ENCODE assay signal across 9 mouse cellular contexts in the genomic region with DNA sequence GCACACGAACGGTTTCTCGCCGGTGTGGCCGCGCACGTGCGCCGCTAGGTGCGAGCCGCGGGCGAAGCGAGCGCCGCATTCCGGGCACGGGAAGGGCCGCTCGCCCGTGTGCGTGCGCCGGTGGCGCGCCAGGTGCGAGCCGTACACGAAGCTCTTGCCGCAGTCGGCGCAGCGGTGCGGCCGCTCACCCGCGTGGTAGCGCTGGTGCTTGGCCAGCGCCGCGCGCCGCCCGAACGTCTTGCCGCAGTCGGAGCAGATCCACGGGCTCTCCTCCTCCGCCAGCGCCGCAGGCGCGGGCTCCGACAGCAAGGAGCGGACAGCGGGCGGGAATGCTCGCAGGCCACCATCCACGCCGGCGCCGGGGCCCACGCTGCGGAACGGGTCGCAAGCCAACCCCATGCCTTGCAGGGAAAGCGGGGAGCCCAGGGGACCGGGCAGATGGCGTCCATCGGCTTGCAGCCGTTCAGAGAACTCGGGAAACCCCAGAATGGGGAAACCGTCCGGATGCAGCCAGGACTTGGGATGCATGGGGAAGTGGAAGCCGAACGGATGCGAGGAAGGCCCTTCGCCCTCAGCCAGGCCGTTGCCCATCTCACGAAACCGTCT. TPM values are rescaled to one million over a fixed set of nuclear protein-coding genes. Genes with fewer than 3 reads are reported as not detected.
A peak's percentile ranks its signal among the peaks of the same experiment; 100 is the strongest.
DNase-seq lines count a peak whose midpoint lies in the region; ATAC-seq and TF ChIP-seq lines count a peak whose summit lies in the region.
"Had no signal": no experiment of that assay in that cellular context is flagged by ENCODE, and none has a peak within 500 bp of the region (broad histone marks: within the 10 kb centered on the region; RNA-seq: fewer than 3 reads in every experiment).

No protein-coding gene starts in this region.

- peaks cover 69% of the 10 kb centered on the region for H3K27me3 ChIP-seq in kidney, embryonic 16.5 days (ENCODE audit: insufficient read depth, low read length)
- H3K27me3 ChIP-seq in forebrain, embryonic 15.5 days: peaks cover 40% of the 10 kb centered on the region
- H3K27me3 ChIP-seq in liver, embryonic 15.5 days: peaks cover 84% of the 10 kb centered on the region
- peaks cover 14% of the 10 kb centered on the region for H3K27me3 ChIP-seq in stomach, postnatal 0 days (ENCODE audit: control insufficient read depth, insufficient read depth, low read length)

- no peak for TF ChIP-seq CTCF in stomach, postnatal 0 days (IDR thresholded peaks at IDR 0.05; ENCODE audit: low read depth)

- H3K36me3 ChIP-seq in kidney, embryonic 16.5 days (ENCODE audit: insufficient read depth, low read length): 0 out of 2 replicates have a peak, but pooled peaks cover 9% of the 10 kb centered on the region
- peaks cover 57% of the 10 kb centered on the region for H3K36me3 ChIP-seq in forebrain, embryonic 15.5 days
- no peaks in the 10 kb centered on the region for H3K36me3 ChIP-seq in liver, embryonic 15.5 days (replicated peaks)
- peaks cover 12% of the 10 kb centered on the region for H3K36me3 ChIP-seq in stomach, postnatal 0 days (ENCODE audit: control insufficient read depth, insufficient read depth, low read length)

- ATAC-seq in kidney, embryonic 16.5 days (ENCODE audit: low FRiP score, low TSS enrichment): no peak; the same call in 1 of the 2 replicates
- ATAC-seq in forebrain, embryonic 15.5 days (replicated peaks): peak; percentile 42
- no peak for ATAC-seq in liver, embryonic 15.5 days (ENCODE audit: insufficient read depth)
- ATAC-seq in stomach, postnatal 0 days (ENCODE audit: low FRiP score, low TSS enrichment): no peak

- H3K9ac ChIP-seq in kidney, embryonic 16.5 days (replicated peaks; ENCODE audit: low read length): peak overlapping the region; percentile 31; the same call in 1 of the 2 replicates
- H3K9ac ChIP-seq in forebrain, embryonic 15.5 days (replicated peaks): 0 out of 2 replicates have a peak overlapping the region, but pooled peaks have one; percentile 14
- no peak overlapping the region for H3K9ac ChIP-seq in liver, embryonic 15.5 days
- no peak overlapping the region for H3K9ac ChIP-seq in stomach, postnatal 0 days (ENCODE audit: low read length)

- DNase-seq in kidney, postnatal 25 days: no peak
- peak; percentile 59 for DNase-seq in cerebellum, adult 8-10 months
- no peak for DNase-seq in stomach, postnatal 0 days (ENCODE audit: low spot score)
- no peak for DNase-seq in frontal cortex, postnatal 25 days (ENCODE audit: low spot score in 2 of 2)
- no peak for DNase-seq in kidney, adult 9 months

- no peak for TF ChIP-seq EP300 in stomach, postnatal 0 days (optimal IDR thresholded peaks at IDR 0.05)

- H3K9me3 ChIP-seq in kidney, embryonic 16.5 days (ENCODE audit: low read length): no peaks in the 10 kb centered on the region
- H3K9me3 ChIP-seq in forebrain, embryonic 15.5 days: no peaks in the 10 kb centered on the region
- no peaks in the 10 kb centered on the region for H3K9me3 ChIP-seq in liver, embryonic 15.5 days (replicated peaks)
- peaks cover 5% of the 10 kb centered on the region for H3K9me3 ChIP-seq in stomach, postnatal 0 days (ENCODE audit: control insufficient read depth, low read length)

- 4% methylated on average over 81 of the region's 81 CpGs for WGBS in kidney, embryonic 16.5 days
- WGBS in forebrain, embryonic 15.5 days: 20% methylated on average over 79 of the region's 81 CpGs
- 5% methylated on average over 81 of the region's 81 CpGs for WGBS in liver, embryonic 15.5 days (ENCODE audit: insufficient replicate concordance)
- WGBS in stomach, postnatal 0 days: 21% methylated on average over 80 of the region's 81 CpGs

- H3K4me3 ChIP-seq in kidney, embryonic 16.5 days (ENCODE audit: low read length): peak overlapping the region; percentile 47
- peak overlapping the region; percentile 35 for H3K4me3 ChIP-seq in forebrain, embryonic 15.5 days
- peak overlapping the region; percentile 34 for H3K4me3 ChIP-seq in liver, embryonic 15.5 days (replicated peaks)
- peak overlapping the region; percentile 35 for H3K4me3 ChIP-seq in stomach, postnatal 0 days (ENCODE audit: low read depth, low read length)

- H3K4me1 ChIP-seq in kidney, embryonic 16.5 days (ENCODE audit: insufficient read depth, low read length): peaks cover 26% of the 10 kb centered on the region
- peaks cover 20% of the 10 kb centered on the region for H3K4me1 ChIP-seq in forebrain, embryonic 15.5 days
- peaks cover 13% of the 10 kb centered on the region for H3K4me1 ChIP-seq in liver, embryonic 15.5 days (replicated peaks)
- H3K4me1 ChIP-seq in stomach, postnatal 0 days (replicated peaks; ENCODE audit: control insufficient read depth, insufficient read depth): no peaks in the 10 kb centered on the region

- H3K27ac ChIP-seq in kidney, embryonic 16.5 days (ENCODE audit: low read length): no peak overlapping the region
- no peak overlapping the region for H3K27ac ChIP-seq in forebrain, embryonic 15.5 days (replicated peaks)
- H3K27ac ChIP-seq in liver, embryonic 15.5 days (replicated peaks): no peak overlapping the region
- H3K27ac ChIP-seq in stomach, postnatal 0 days (replicated peaks): no peak overlapping the region
- H3K27ac ChIP-seq: macrophage had no signal

- H3K4me2 ChIP-seq in kidney, embryonic 16.5 days (replicated peaks; ENCODE audit: low read depth, low read length): peak overlapping the region; percentile 78
- peak overlapping the region; percentile 53 for H3K4me2 ChIP-seq in forebrain, embryonic 15.5 days (replicated peaks)
- H3K4me2 ChIP-seq in liver, embryonic 15.5 days: peak overlapping the region; percentile 54
- H3K4me2 ChIP-seq in stomach, postnatal 0 days (replicated peaks; ENCODE audit: low read depth): peak overlapping the region; percentile 57

RNA-seq across cellular contexts. Expression of a gene that starts 15.8 kb away (rescaled TPM):
- polyA plus RNA-seq in kidney, embryonic 16.5 days (2015; fragmentation: Nextera tagmentation; extraction: Ambion mirVana): 1.4 and 2.3 TPM in 2 replicates
- 12.7 and 13.6 TPM in 2 replicates for polyA plus RNA-seq in forebrain, embryonic 15.5 days (2015; fragmentation: Nextera tagmentation; extraction: Ambion mirVana)
- 0.23 and 0.44 TPM in 2 replicates for polyA plus RNA-seq in liver, embryonic 15.5 days (2015; fragmentation: Nextera tagmentation; extraction: Ambion mirVana)
- polyA plus RNA-seq in stomach, postnatal 0 days (2015; fragmentation: Nextera tagmentation; extraction: Ambion mirVana): 1.4 and 1.7 TPM in 2 replicates

RNA-seq across cellular contexts. Expression of a gene that starts 19.0 kb away (rescaled TPM):
- 16.3 and 19.7 TPM in 2 replicates for polyA plus RNA-seq in kidney, embryonic 16.5 days (2015; fragmentation: Nextera tagmentation; extraction: Ambion mirVana)
- polyA plus RNA-seq in forebrain, embryonic 15.5 days (2015; fragmentation: Nextera tagmentation; extraction: Ambion mirVana): 27.1 and 28.8 TPM in 2 replicates
- 1.6 and 1.8 TPM in 2 replicates for polyA plus RNA-seq in liver, embryonic 15.5 days (2015; fragmentation: Nextera tagmentation; extraction: Ambion mirVana)
- polyA plus RNA-seq in stomach, postnatal 0 days (2015; fragmentation: Nextera tagmentation; extraction: Ambion mirVana): 4.2 and 4.5 TPM in 2 replicates

RNA-seq across cellular contexts. Expression of a gene that starts 27.3 kb away (rescaled TPM):
- polyA plus RNA-seq in kidney, embryonic 16.5 days (2015; fragmentation: Nextera tagmentation; extraction: Ambion mirVana): not detected in 2 replicates
- polyA plus RNA-seq in forebrain, embryonic 15.5 days (2015; fragmentation: Nextera tagmentation; extraction: Ambion mirVana): not detected in 2 replicates
- polyA plus RNA-seq in liver, embryonic 15.5 days (2015; fragmentation: Nextera tagmentation; extraction: Ambion mirVana): not detected in 2 replicates
- 0.05 TPM in 1 of 2 replicates, not detected in the other for polyA plus RNA-seq in stomach, postnatal 0 days (2015; fragmentation: Nextera tagmentation; extraction: Ambion mirVana)
- polyA plus RNA-seq: macrophage had no signal

RNA-seq across cellular contexts. Expression of a gene that starts 39.4 kb away (rescaled TPM):
- 0.05 TPM in 2 replicates for polyA plus RNA-seq in kidney, embryonic 16.5 days (2015; fragmentation: Nextera tagmentation; extraction: Ambion mirVana)
- polyA plus RNA-seq in forebrain, embryonic 15.5 days (2015; fragmentation: Nextera tagmentation; extraction: Ambion mirVana): 0.08 TPM in 1 of 2 replicates, not detected in the other
- polyA plus RNA-seq in liver, embryonic 15.5 days (2015; fragmentation: Nextera tagmentation; extraction: Ambion mirVana): not detected in 2 replicates
- 0.06 TPM in 2 replicates for polyA plus RNA-seq in stomach, postnatal 0 days (2015; fragmentation: Nextera tagmentation; extraction: Ambion mirVana)
- polyA plus RNA-seq: macrophage had no signal

Comparison
In these comparisons a context has a peak if more than half of its experiments do, and no peak if none do; other contexts are left out.
1. H3K9ac ChIP-seq: peak in kidney, embryonic 16.5 days (single experiment) and forebrain, embryonic 15.5 days (single experiment); none in liver, embryonic 15.5 days (single experiment) and stomach, postnatal 0 days (single experiment).
2. Peak in every context shown above with its lines, with median percentiles within 50 percentile points of each other: H3K4me2 ChIP-seq and H3K4me3 ChIP-seq.